Mouse (Mus musculus) embryo, embryonic 11 days (tissue): ENCODE results near the gene Arid3b.
A peak's percentile ranks its signal among the peaks of the same experiment; 100 is the strongest.

ENCODE experiments used
- DNase-seq: peaks from one replicate; pipeline ENCODE4 v3.0.0-alpha.2; 2015

The Arid3b gene

GRCm38 (mm10) chr9:57775026-57775425, 61.6 kb downstream of the Arid3b start:
- DNase-seq = no peak

- peak; percentile 59 for DNase-seq
Measured at GRCm38 (mm10) chr9:57774168-57774567, 62.4 kb downstream of the Arid3b start.

GRCm38 (mm10) chr9:57773754-57774153, 62.8 kb downstream of the Arid3b start:
- no peak for DNase-seq

- DNase-seq = no peak
Measured at GRCm38 (mm10) chr9:57770836-57771235, 65.8 kb downstream of the Arid3b start.

- DNase-seq = no peak
Measured at GRCm38 (mm10) chr9:57770214-57770613, 66.4 kb downstream of the Arid3b start.

GRCm38 (mm10) chr9:57769539-57770069, 67.0 kb downstream of the Arid3b start:
- no peak for DNase-seq

- DNase-seq = no peak
Measured at GRCm38 (mm10) chr9:57767231-57767630, 69.4 kb downstream of the Arid3b start.

- peak; percentile 20 for DNase-seq
Measured at GRCm38 (mm10) chr9:57766431-57766830, 70.2 kb downstream of the Arid3b start.

- peak; percentile 81 for DNase-seq
Measured at GRCm38 (mm10) chr9:57765364-57766351, 70.9 kb downstream of the Arid3b start, which contains the start of gene Clk3. Gene Clk3, minus strand, starts transcription at chr9:57765860.

- peak; percentile 97 for DNase-seq
Measured at GRCm38 (mm10) chr9:57764974-57765363, 71.6 kb downstream of the Arid3b start.

GRCm38 (mm10) chr9:57764147-57764973, 72.2 kb downstream of the Arid3b start:
- DNase-seq = peak; percentile 83

GRCm38 (mm10) chr9:57762563-57762991, 74.0 kb downstream of the Arid3b start:
- DNase-seq = peak; percentile 55

- no peak for DNase-seq
Measured at GRCm38 (mm10) chr9:57761563-57762551, 74.7 kb downstream of the Arid3b start.

GRCm38 (mm10) chr9:57760416-57761146, 76.0 kb downstream of the Arid3b start:
- DNase-seq = no peak

GRCm38 (mm10) chr9:57759289-57759688, 77.3 kb downstream of the Arid3b start:
- DNase-seq = peak; percentile 76

- DNase-seq = no peak
Measured at GRCm38 (mm10) chr9:57758528-57758927, 78.1 kb downstream of the Arid3b start.

GRCm38 (mm10) chr9:57757578-57757977, 79.0 kb downstream of the Arid3b start:
- DNase-seq = no peak

GRCm38 (mm10) chr9:57750901-57751300, 85.7 kb downstream of the Arid3b start:
- no peak for DNase-seq

- DNase-seq = no peak
Measured at GRCm38 (mm10) chr9:57748831-57749230, 87.8 kb downstream of the Arid3b start.

- DNase-seq = no peak
Measured at GRCm38 (mm10) chr9:57748137-57748536, 88.5 kb downstream of the Arid3b start.

- DNase-seq = no peak
Measured at GRCm38 (mm10) chr9:57747067-57747466, 89.5 kb downstream of the Arid3b start.
